Mouse (Mus musculus): ENCODE data around the gene Mrps35. TPM values are rescaled to one million over a fixed set of nuclear protein-coding genes. Genes with fewer than 3 reads are reported as not detected.

Gene Mrps35
- polyA plus RNA-seq, 1 experiment: 46.4 TPM

DNA sequence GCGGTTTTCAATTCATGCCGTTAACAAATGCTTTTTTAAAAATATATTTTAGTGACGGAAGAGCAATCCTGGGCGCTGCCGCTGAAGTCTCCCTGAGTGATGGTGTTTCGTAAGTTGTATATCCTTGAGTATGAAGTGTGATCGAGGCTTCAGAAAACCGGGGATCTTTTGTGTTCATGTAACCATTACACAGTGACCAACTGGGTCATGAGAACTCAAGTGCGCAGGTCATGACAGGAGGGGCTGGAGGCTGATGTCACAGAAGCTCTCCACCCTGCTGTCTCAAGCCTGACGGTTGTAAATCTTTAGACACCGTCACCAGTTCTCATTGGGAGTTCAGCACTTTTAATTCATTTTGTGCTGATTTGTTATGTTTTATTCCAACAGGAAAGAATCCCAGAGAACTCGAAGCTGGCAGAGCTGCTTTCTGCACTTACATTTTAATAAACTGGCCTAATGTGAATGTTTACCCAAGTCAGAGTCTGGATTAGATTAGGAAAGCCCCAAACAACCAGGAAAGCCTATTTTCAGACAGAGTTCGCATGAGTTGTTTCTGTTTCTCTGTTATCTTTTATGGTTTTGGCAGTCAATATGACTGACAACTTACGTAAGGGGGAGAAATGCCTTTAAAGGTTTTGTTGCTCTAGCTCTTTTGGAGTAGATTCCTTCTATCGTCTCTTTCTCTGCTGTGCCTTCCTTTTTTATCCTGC lies 31.6 kb upstream of the Mrps35 start:
- TF ChIP-seq MYOG (IDR thresholded peaks at IDR 0.05; ENCODE audit: control insufficient read depth, extremely low read depth, insufficient read length): no peak
- no peak for TF ChIP-seq USF1 (IDR thresholded peaks at IDR 0.05; ENCODE audit: low read depth)
- TF ChIP-seq MYOD1 (IDR thresholded peaks at IDR 0.05; ENCODE audit: control insufficient read depth, insufficient read length, low read depth): no peak
- no peak for TF ChIP-seq FOSL1 (IDR thresholded peaks at IDR 0.05; ENCODE audit: insufficient read depth, low read length, poor library complexity, severe bottlenecking)
- TF ChIP-seq CEBPB (IDR thresholded peaks at IDR 0.05; ENCODE audit: low read depth): no peak
- no peak for TF ChIP-seq MAX (IDR thresholded peaks at IDR 0.05)
- TF ChIP-seq CTCF (IDR thresholded peaks at IDR 0.05; ENCODE audit: control insufficient read depth, insufficient read depth, insufficient read length): no peak
- no peak overlapping the region for H3K4me3 ChIP-seq (ENCODE audit: insufficient read depth, poor library complexity, severe bottlenecking)
- no peaks in the 10 kb centered on the region for H3K79me2 ChIP-seq (ENCODE audit: control insufficient read depth, insufficient read depth)
- H3K79me3 ChIP-seq (ENCODE audit: low read depth): no peaks in the 10 kb centered on the region
- peaks cover 88% of the 10 kb centered on the region for H3K36me3 ChIP-seq (ENCODE audit: control insufficient read depth, insufficient read depth)
- no peaks in the 10 kb centered on the region for H3K27me3 ChIP-seq (ENCODE audit: control insufficient read depth, insufficient read depth, insufficient read length)
- no peak overlapping the region for H3ac ChIP-seq (ENCODE audit: control insufficient read depth, insufficient read length, low read depth)

DNA sequence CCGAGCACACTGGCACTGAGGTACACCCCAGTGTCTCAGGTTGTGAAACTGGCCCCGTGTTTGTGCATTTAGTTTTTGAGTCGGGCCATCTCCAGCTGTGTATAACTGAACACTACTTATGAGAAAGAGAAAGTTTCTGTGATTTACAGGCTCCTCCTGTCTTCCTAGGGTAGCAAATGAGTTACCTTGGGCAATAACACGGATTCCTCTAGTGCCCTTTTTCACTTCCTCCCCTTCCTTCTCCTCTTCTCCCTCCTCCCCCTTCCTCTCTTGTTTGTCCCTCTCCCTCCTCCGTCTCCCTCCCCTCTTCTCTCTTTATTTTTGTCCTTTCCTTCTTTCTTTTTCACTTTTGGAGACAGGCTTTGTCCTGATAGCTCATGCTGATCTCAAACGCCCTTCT lies 31.0 kb upstream of the Mrps35 start:
- H3K79me2 ChIP-seq (ENCODE audit: control insufficient read depth, insufficient read depth): no peaks in the 10 kb centered on the region
- H3ac ChIP-seq (ENCODE audit: control insufficient read depth, insufficient read length, low read depth): no peak overlapping the region
- H3K36me3 ChIP-seq (ENCODE audit: control insufficient read depth, insufficient read depth): peaks cover 90% of the 10 kb centered on the region
- no peaks in the 10 kb centered on the region for H3K27me3 ChIP-seq (ENCODE audit: control insufficient read depth, insufficient read depth, insufficient read length)
- no peak overlapping the region for H3K4me3 ChIP-seq (ENCODE audit: insufficient read depth, poor library complexity, severe bottlenecking)
- TF ChIP-seq MYOG (IDR thresholded peaks at IDR 0.05; ENCODE audit: control insufficient read depth, extremely low read depth, insufficient read length) (no peak), MYOD1 (IDR thresholded peaks at IDR 0.05; ENCODE audit: control insufficient read depth, insufficient read length, low read depth) (no peak), USF1 (IDR thresholded peaks at IDR 0.05; ENCODE audit: low read depth) (no peak)
- no peaks in the 10 kb centered on the region for H3K79me3 ChIP-seq (ENCODE audit: low read depth)

DNA sequence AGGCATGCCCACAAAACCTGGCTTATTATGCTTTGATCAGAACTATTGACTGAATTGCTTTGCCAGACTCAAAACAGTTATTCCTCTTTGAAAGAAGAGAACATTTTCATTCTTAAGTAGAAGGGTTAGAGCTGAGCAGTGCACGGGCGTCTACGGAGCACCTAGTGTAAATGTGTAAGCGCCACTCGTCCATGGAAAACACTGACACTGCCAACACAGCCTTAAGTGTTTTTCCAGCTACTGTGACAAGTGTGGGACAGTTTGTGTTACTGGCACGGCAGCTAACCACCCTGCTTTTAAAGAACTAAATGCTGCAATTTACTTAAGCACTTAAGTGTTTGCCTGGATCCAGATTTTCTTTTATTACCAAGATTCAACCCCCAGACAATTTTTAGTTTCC lies 30.6 kb upstream of the Mrps35 start:
- no peak overlapping the region for H3K4me3 ChIP-seq (ENCODE audit: insufficient read depth, poor library complexity, severe bottlenecking)
- H3K27me3 ChIP-seq (ENCODE audit: control insufficient read depth, insufficient read depth, insufficient read length): no peaks in the 10 kb centered on the region
- peaks cover 90% of the 10 kb centered on the region for H3K36me3 ChIP-seq (ENCODE audit: control insufficient read depth, insufficient read depth)
- no peak overlapping the region for H3ac ChIP-seq (ENCODE audit: control insufficient read depth, insufficient read length, low read depth)
- H3K79me2 ChIP-seq (ENCODE audit: control insufficient read depth, insufficient read depth): no peaks in the 10 kb centered on the region
- TF ChIP-seq MYOG (IDR thresholded peaks at IDR 0.05; ENCODE audit: control insufficient read depth, extremely low read depth, insufficient read length) (no peak), MAX (IDR thresholded peaks at IDR 0.05) (no peak), MYOD1 (IDR thresholded peaks at IDR 0.05; ENCODE audit: control insufficient read depth, insufficient read length, low read depth) (no peak), CTCF (IDR thresholded peaks at IDR 0.05; ENCODE audit: control insufficient read depth, insufficient read depth, insufficient read length) (no peak), CEBPB (IDR thresholded peaks at IDR 0.05; ENCODE audit: low read depth) (no peak)
- H3K79me3 ChIP-seq (ENCODE audit: low read depth): no peaks in the 10 kb centered on the region

DNA sequence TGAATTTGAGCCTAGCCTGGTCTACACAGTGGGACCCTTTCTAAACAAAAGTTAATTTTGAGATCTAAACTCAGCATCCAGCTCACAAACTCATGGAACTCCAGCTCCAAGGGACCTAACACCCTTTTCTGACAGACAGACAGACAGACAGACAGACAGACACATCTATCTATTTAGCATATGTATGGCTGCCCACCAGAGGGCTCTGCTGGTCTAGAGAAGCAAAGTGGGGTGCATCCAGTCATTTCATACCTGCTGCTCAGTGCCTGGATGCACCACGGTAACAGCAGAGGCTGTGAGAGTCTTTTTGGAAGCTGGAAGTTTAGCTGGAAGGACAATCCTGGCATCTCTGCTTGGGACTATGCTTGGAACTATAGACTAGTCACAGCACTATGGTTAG lies 29.0 kb upstream of the Mrps35 start:
- H3K4me3 ChIP-seq (ENCODE audit: insufficient read depth, poor library complexity, severe bottlenecking): no peak overlapping the region
- no peaks in the 10 kb centered on the region for H3K79me2 ChIP-seq (ENCODE audit: control insufficient read depth, insufficient read depth)
- H3K36me3 ChIP-seq (ENCODE audit: control insufficient read depth, insufficient read depth): peaks cover 90% of the 10 kb centered on the region
- H3K79me3 ChIP-seq (ENCODE audit: low read depth): no peaks in the 10 kb centered on the region
- H3K27me3 ChIP-seq (ENCODE audit: control insufficient read depth, insufficient read depth, insufficient read length): no peaks in the 10 kb centered on the region
- no peak overlapping the region for H3ac ChIP-seq (ENCODE audit: control insufficient read depth, insufficient read length, low read depth)
- TF ChIP-seq USF1 (IDR thresholded peaks at IDR 0.05; ENCODE audit: low read depth) (no peak), CTCF (IDR thresholded peaks at IDR 0.05; ENCODE audit: control insufficient read depth, insufficient read depth, insufficient read length) (no peak), MYOG (IDR thresholded peaks at IDR 0.05; ENCODE audit: control insufficient read depth, extremely low read depth, insufficient read length) (no peak), MAX (IDR thresholded peaks at IDR 0.05) (no peak), MYOD1 (IDR thresholded peaks at IDR 0.05; ENCODE audit: control insufficient read depth, insufficient read length, low read depth) (no peak), FOSL1 (IDR thresholded peaks at IDR 0.05; ENCODE audit: insufficient read depth, low read length, poor library complexity, severe bottlenecking) (no peak), CEBPB (IDR thresholded peaks at IDR 0.05; ENCODE audit: low read depth) (no peak)

DNA sequence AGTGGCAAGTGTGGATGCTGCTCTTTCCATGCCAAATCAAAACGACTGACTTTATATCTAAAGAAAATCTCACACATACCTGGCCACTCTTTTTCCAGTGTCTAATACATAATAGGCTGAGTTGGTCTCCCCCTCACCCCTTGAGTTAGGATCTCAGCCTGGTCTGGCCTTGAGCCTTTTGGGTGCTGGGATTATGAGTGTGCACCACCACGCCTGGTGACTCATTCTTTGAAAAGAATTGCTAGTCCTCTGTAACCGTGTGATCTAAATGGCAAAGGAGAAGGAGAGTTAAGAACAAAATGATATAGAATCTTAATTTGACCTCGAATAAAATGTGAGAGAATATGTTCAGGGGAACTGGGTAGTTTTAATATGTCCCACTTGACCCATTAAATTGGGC lies 24.7 kb upstream of the Mrps35 start:
- Histone ChIP-seq H3K4me3 (ENCODE audit: insufficient read depth, poor library complexity, severe bottlenecking) (no peak overlapping the region), H3K36me3 (ENCODE audit: control insufficient read depth, insufficient read depth) (peaks cover 79% of the 10 kb centered on the region), H3K79me3 (ENCODE audit: low read depth) (no peaks in the 10 kb centered on the region), H3K79me2 (ENCODE audit: control insufficient read depth, insufficient read depth) (no peaks in the 10 kb centered on the region), H3ac (ENCODE audit: control insufficient read depth, insufficient read length, low read depth) (no peak overlapping the region), H3K27me3 (ENCODE audit: control insufficient read depth, insufficient read depth, insufficient read length) (no peaks in the 10 kb centered on the region)
- TF ChIP-seq MAX (IDR thresholded peaks at IDR 0.05) (no peak), MYOG (IDR thresholded peaks at IDR 0.05; ENCODE audit: control insufficient read depth, extremely low read depth, insufficient read length) (no peak), CEBPB (IDR thresholded peaks at IDR 0.05; ENCODE audit: low read depth) (no peak), CTCF (IDR thresholded peaks at IDR 0.05; ENCODE audit: control insufficient read depth, insufficient read depth, insufficient read length) (no peak), FOSL1 (IDR thresholded peaks at IDR 0.05; ENCODE audit: insufficient read depth, low read length, poor library complexity, severe bottlenecking) (no peak), MYOD1 (IDR thresholded peaks at IDR 0.05; ENCODE audit: control insufficient read depth, insufficient read length, low read depth) (no peak), USF1 (IDR thresholded peaks at IDR 0.05; ENCODE audit: low read depth) (no peak)

DNA sequence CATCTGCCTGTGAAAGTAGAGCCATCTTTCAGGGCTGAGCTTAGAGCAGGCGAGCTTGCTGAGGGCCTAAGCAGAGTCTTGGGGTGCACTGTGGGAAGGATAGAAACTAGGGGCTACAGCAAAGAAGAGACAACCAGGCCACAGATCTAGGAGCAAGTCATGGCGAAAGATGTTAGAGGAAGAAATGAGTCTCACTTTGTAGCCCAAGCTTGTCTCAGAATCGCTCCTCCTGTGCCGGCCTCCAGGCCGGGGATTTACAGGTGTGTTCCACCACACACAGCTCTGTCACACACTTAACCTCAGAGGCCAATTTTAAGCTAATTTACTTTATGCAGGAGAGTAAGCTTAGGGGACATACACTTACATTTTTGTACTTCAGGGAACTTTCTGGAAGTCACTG lies 24.2 kb upstream of the Mrps35 start:
- TF ChIP-seq CTCF (IDR thresholded peaks at IDR 0.05; ENCODE audit: control insufficient read depth, insufficient read depth, insufficient read length) (no peak), FOSL1 (IDR thresholded peaks at IDR 0.05; ENCODE audit: insufficient read depth, low read length, poor library complexity, severe bottlenecking) (no peak), MYOD1 (IDR thresholded peaks at IDR 0.05; ENCODE audit: control insufficient read depth, insufficient read length, low read depth) (no peak), MYOG (IDR thresholded peaks at IDR 0.05; ENCODE audit: control insufficient read depth, extremely low read depth, insufficient read length) (no peak), USF1 (IDR thresholded peaks at IDR 0.05; ENCODE audit: low read depth) (no peak), CEBPB (IDR thresholded peaks at IDR 0.05; ENCODE audit: low read depth) (no peak), MAX (IDR thresholded peaks at IDR 0.05) (no peak)
- Histone ChIP-seq H3K27me3 (ENCODE audit: control insufficient read depth, insufficient read depth, insufficient read length) (no peaks in the 10 kb centered on the region), H3ac (ENCODE audit: control insufficient read depth, insufficient read length, low read depth) (no peak overlapping the region), H3K79me3 (ENCODE audit: low read depth) (no peaks in the 10 kb centered on the region), H3K4me3 (ENCODE audit: insufficient read depth, poor library complexity, severe bottlenecking) (no peak overlapping the region), H3K79me2 (ENCODE audit: control insufficient read depth, insufficient read depth) (no peaks in the 10 kb centered on the region), H3K36me3 (ENCODE audit: control insufficient read depth, insufficient read depth) (peaks cover 80% of the 10 kb centered on the region)
